Mouse (Mus musculus): ENCODE data around the gene Gtpbp3. TPM values are rescaled to one million over a fixed set of nuclear protein-coding genes. Genes with fewer than 3 reads are reported as not detected.

Gtpbp3 gene
- polyA plus RNA-seq, 1 experiment from 2014 or later: 5.9 TPM

GRCm38 (mm10) chr8:71474785-71475701 is 12.9 kb upstream of the Gtpbp3 start:
- no peaks in the 10 kb centered on the region for H3K27me3 ChIP-seq (ENCODE audit: control insufficient read depth, insufficient read depth, low read length)
- no peak for ATAC-seq (ENCODE audit: low read depth)
- no peak overlapping the region for H3K4me2 ChIP-seq (ENCODE audit: low read depth, low read length)
- H3K9ac ChIP-seq (replicated peaks; ENCODE audit: low read depth, low read length): no peak overlapping the region
- peaks cover 19% of the 10 kb centered on the region for H3K4me1 ChIP-seq (ENCODE audit: control insufficient read depth, insufficient read depth, low read length)
- H3K4me3 ChIP-seq (ENCODE audit: low read depth, low read length): no peak overlapping the region
- no peaks in the 10 kb centered on the region for H3K9me3 ChIP-seq (ENCODE audit: control insufficient read depth, low read length)
- H3K27ac ChIP-seq (ENCODE audit: low read depth, low read length): no peak overlapping the region
- 88% methylated on average over 25 of the region's 25 CpGs for WGBS
- H3K36me3 ChIP-seq (ENCODE audit: control insufficient read depth, insufficient read depth, low read length): peaks cover 48% of the 10 kb centered on the region

- Histone ChIP-seq H3K27me3 (ENCODE audit: control insufficient read depth, insufficient read depth, low read length) (no peaks in the 10 kb centered on the region), H3K4me2 (ENCODE audit: low read depth, low read length) (peak overlapping the region; percentile 84), H3K36me3 (ENCODE audit: control insufficient read depth, insufficient read depth, low read length) (peaks cover 50% of the 10 kb centered on the region), H3K4me1 (ENCODE audit: control insufficient read depth, insufficient read depth, low read length) (peaks cover 14% of the 10 kb centered on the region; the same call in 1 of the 2 replicates), H3K9me3 (ENCODE audit: control insufficient read depth, low read length) (no peaks in the 10 kb centered on the region), H3K9ac (replicated peaks; ENCODE audit: low read depth, low read length) (peak overlapping the region; percentile 66), H3K4me3 (ENCODE audit: low read depth, low read length) (peak overlapping the region; percentile 44), H3K27ac (ENCODE audit: low read depth, low read length) (peak overlapping the region; percentile 84)
- peak; percentile 15; the same call in 1 of the 2 replicates for ATAC-seq (ENCODE audit: low read depth)
- WGBS: 23% methylated on average over 4 of the region's 4 CpGs
Observed at GRCm38 (mm10) chr8:71475702-71476075, 12.2 kb upstream of the Gtpbp3 start.

- H3K27ac ChIP-seq (ENCODE audit: low read depth, low read length): peak overlapping the region; percentile 84
- peaks cover 55% of the 10 kb centered on the region for H3K36me3 ChIP-seq (ENCODE audit: control insufficient read depth, insufficient read depth, low read length)
- H3K9me3 ChIP-seq (ENCODE audit: control insufficient read depth, low read length): no peaks in the 10 kb centered on the region
- no peaks in the 10 kb centered on the region for H3K27me3 ChIP-seq (ENCODE audit: control insufficient read depth, insufficient read depth, low read length)
- under 1% methylated on average over 99 of the region's 121 CpGs for WGBS
- H3K4me3 ChIP-seq (ENCODE audit: low read depth, low read length): peak overlapping the region; percentile 44
- ATAC-seq (ENCODE audit: low read depth): peak; percentile 66
- H3K4me1 ChIP-seq (ENCODE audit: control insufficient read depth, insufficient read depth, low read length): peaks cover 11% of the 10 kb centered on the region; the same call in 1 of the 2 replicates
- peak overlapping the region; percentile 84 for H3K4me2 ChIP-seq (ENCODE audit: low read depth, low read length)
- H3K9ac ChIP-seq (replicated peaks; ENCODE audit: low read depth, low read length): peak overlapping the region; percentile 66
Observed at GRCm38 (mm10) chr8:71476099-71476940, 11.6 kb upstream of the Gtpbp3 start.

GRCm38 (mm10) chr8:71477196-71477845 is 10.6 kb upstream of the Gtpbp3 start:
- WGBS: 39% methylated on average over 14 of the region's 14 CpGs
- peak overlapping the region; percentile 84; the same call in 1 of the 2 replicates for H3K4me2 ChIP-seq (ENCODE audit: low read depth, low read length)
- peak overlapping the region; percentile 84; the same call in 1 of the 2 replicates for H3K27ac ChIP-seq (ENCODE audit: low read depth, low read length)
- no peak for ATAC-seq (ENCODE audit: low read depth)
- H3K27me3 ChIP-seq (ENCODE audit: control insufficient read depth, insufficient read depth, low read length): no peaks in the 10 kb centered on the region
- peak overlapping the region; percentile 44 for H3K4me3 ChIP-seq (ENCODE audit: low read depth, low read length)
- H3K9me3 ChIP-seq (ENCODE audit: control insufficient read depth, low read length): no peaks in the 10 kb centered on the region
- H3K36me3 ChIP-seq (ENCODE audit: control insufficient read depth, insufficient read depth, low read length): peaks cover 48% of the 10 kb centered on the region
- peaks cover 11% of the 10 kb centered on the region; the same call in 1 of the 2 replicates for H3K4me1 ChIP-seq (ENCODE audit: control insufficient read depth, insufficient read depth, low read length)
- peak overlapping the region; percentile 66 for H3K9ac ChIP-seq (replicated peaks; ENCODE audit: low read depth, low read length)

- Histone ChIP-seq H3K27ac (ENCODE audit: low read depth, low read length) (no peak overlapping the region), H3K4me1 (ENCODE audit: control insufficient read depth, insufficient read depth, low read length) (peaks cover 11% of the 10 kb centered on the region; the same call in 1 of the 2 replicates), H3K4me3 (ENCODE audit: low read depth, low read length) (no peak overlapping the region), H3K9ac (replicated peaks; ENCODE audit: low read depth, low read length) (no peak overlapping the region), H3K36me3 (ENCODE audit: control insufficient read depth, insufficient read depth, low read length) (peaks cover 38% of the 10 kb centered on the region), H3K27me3 (ENCODE audit: control insufficient read depth, insufficient read depth, low read length) (no peaks in the 10 kb centered on the region), H3K4me2 (ENCODE audit: low read depth, low read length) (no peak overlapping the region), H3K9me3 (ENCODE audit: control insufficient read depth, low read length) (no peaks in the 10 kb centered on the region)
- WGBS: 92% methylated on average over 11 of the region's 11 CpGs
- ATAC-seq (ENCODE audit: low read depth): no peak
Observed at GRCm38 (mm10) chr8:71478943-71479342, 9.0 kb upstream of the Gtpbp3 start.

- WGBS: 48% methylated on average over 8 of the region's 8 CpGs
- no peak overlapping the region; the same call in 1 of the 2 replicates for H3K4me2 ChIP-seq (ENCODE audit: low read depth, low read length)
- ATAC-seq (ENCODE audit: low read depth): no peak
- no peaks in the 10 kb centered on the region for H3K9me3 ChIP-seq (ENCODE audit: control insufficient read depth, low read length)
- H3K4me3 ChIP-seq (ENCODE audit: low read depth, low read length): no peak overlapping the region
- peaks cover 26% of the 10 kb centered on the region; the same call in 1 of the 2 replicates for H3K36me3 ChIP-seq (ENCODE audit: control insufficient read depth, insufficient read depth, low read length)
- H3K4me1 ChIP-seq (ENCODE audit: control insufficient read depth, insufficient read depth, low read length): peaks cover 9% of the 10 kb centered on the region
- H3K27me3 ChIP-seq (ENCODE audit: control insufficient read depth, insufficient read depth, low read length): no peaks in the 10 kb centered on the region
- no peak overlapping the region for H3K27ac ChIP-seq (ENCODE audit: low read depth, low read length)
- H3K9ac ChIP-seq (replicated peaks; ENCODE audit: low read depth, low read length): no peak overlapping the region
Observed at GRCm38 (mm10) chr8:71483932-71484331, 4.0 kb upstream of the Gtpbp3 start.

- Histone ChIP-seq H3K9ac (replicated peaks; ENCODE audit: low read depth, low read length) (peak overlapping the region; percentile 95), H3K27me3 (ENCODE audit: control insufficient read depth, insufficient read depth, low read length) (no peaks in the 10 kb centered on the region), H3K9me3 (ENCODE audit: control insufficient read depth, low read length) (no peaks in the 10 kb centered on the region), H3K27ac (ENCODE audit: low read depth, low read length) (no peak overlapping the region), H3K4me3 (ENCODE audit: low read depth, low read length) (peak overlapping the region; percentile 81), H3K4me2 (ENCODE audit: low read depth, low read length) (peak overlapping the region; percentile 84), H3K36me3 (ENCODE audit: control insufficient read depth, insufficient read depth, low read length) (peaks cover 18% of the 10 kb centered on the region; the same call in 1 of the 2 replicates), H3K4me1 (ENCODE audit: control insufficient read depth, insufficient read depth, low read length) (peaks cover 14% of the 10 kb centered on the region)
- no peak for ATAC-seq (ENCODE audit: low read depth)
- WGBS: 93% methylated on average over 19 of the region's 19 CpGs
Observed at GRCm38 (mm10) chr8:71484736-71485135, 3.2 kb upstream of the Gtpbp3 start.

Measured in neural tube, embryonic 14.5 days (tissue).